Mouse (Mus musculus) frontal cortex, adult (tissue): ENCODE measurements around the gene Pa2g4.
A peak's percentile ranks its signal among the peaks of the same experiment; 100 is the strongest.
"Not testable (repeated sequence)": the region's sequence is repeated elsewhere in the genome, so short reads cannot be mapped to it uniquely, and the experiment has no call there.

ENCODE experiments used
- ATAC-seq: cut with Nextera tagmentation; 2 replicates; pipeline ENCODE4 v1.9.2; 2017; ENCODE audit warnings: mild to moderate bottlenecking, moderate library complexity, mixed read lengths; ENCODE audit not compliant: low TSS enrichment

Gene Pa2g4

GRCm38 (mm10) chr10:128579298-128579697 lies 13.5 kb upstream of the Pa2g4 start:
- ATAC-seq, result no peak

GRCm38 (mm10) chr10:128578330-128578729 lies 12.5 kb upstream of the Pa2g4 start:
- no peak for ATAC-seq

GRCm38 (mm10) chr10:128575063-128575462 lies 9.3 kb upstream of the Pa2g4 start:
- ATAC-seq, result no peak

- peak; percentile 20; the same call in 1 of the 2 replicates for ATAC-seq
Measured at GRCm38 (mm10) chr10:128565206-128565787, 490 bp downstream of the Pa2g4 start.

GRCm38 (mm10) chr10:128563544-128563943 lies 2.2 kb downstream of the Pa2g4 start:
- no peak for ATAC-seq

GRCm38 (mm10) chr10:128556963-128557362 lies 8.8 kb downstream of the Pa2g4 start:
- ATAC-seq, result no peak

GRCm38 (mm10) chr10:128556286-128556685 lies 9.5 kb downstream of the Pa2g4 start:
- no peak for ATAC-seq

- ATAC-seq, result not testable (repeated sequence)
Measured at GRCm38 (mm10) chr10:128555567-128555966, 10.2 kb downstream of the Pa2g4 start.

- ATAC-seq, result not testable (repeated sequence)
Measured at GRCm38 (mm10) chr10:128550144-128550823, 15.5 kb downstream of the Pa2g4 start.

- ATAC-seq, result not testable (repeated sequence)
Measured at GRCm38 (mm10) chr10:128549682-128550057, 16.1 kb downstream of the Pa2g4 start.

- peak; percentile 80 for ATAC-seq
Measured at GRCm38 (mm10) chr10:128548947-128549681, 16.7 kb downstream of the Pa2g4 start, which contains the start of gene Rpl41. Gene Rpl41 (minus strand): TSS chr10:128549305.

GRCm38 (mm10) chr10:128548051-128548791 lies 17.6 kb downstream of the Pa2g4 start:
- not testable (repeated sequence) for ATAC-seq

GRCm38 (mm10) chr10:128547361-128548032 lies 18.3 kb downstream of the Pa2g4 start, which contains the start of gene Zc3h10:
Gene Zc3h10 (minus strand): TSS chr10:128547774.
- peak; percentile 84 for ATAC-seq

- no peak for ATAC-seq
Measured at GRCm38 (mm10) chr10:128546787-128547186, 19.0 kb downstream of the Pa2g4 start.

- ATAC-seq, result no peak
Measured at GRCm38 (mm10) chr10:128546361-128546760, 19.4 kb downstream of the Pa2g4 start.

GRCm38 (mm10) chr10:128545570-128545898 lies 20.3 kb downstream of the Pa2g4 start:
- no peak for ATAC-seq

- ATAC-seq, result no peak
Measured at GRCm38 (mm10) chr10:128544674-128545569, 20.9 kb downstream of the Pa2g4 start.

- ATAC-seq, result no peak
Measured at GRCm38 (mm10) chr10:128544151-128544657, 21.6 kb downstream of the Pa2g4 start.

GRCm38 (mm10) chr10:128543100-128543499 lies 22.7 kb downstream of the Pa2g4 start:
- ATAC-seq, result no peak

GRCm38 (mm10) chr10:128538340-128538870 lies 27.4 kb downstream of the Pa2g4 start:
- no peak for ATAC-seq
